Mouse (Mus musculus): Measurements from ENCODE around the gene Vmn1r174.
"Not testable (repeated sequence)": the region's sequence is repeated elsewhere in the genome, so short reads cannot be mapped to it uniquely, and the experiment has no call there.

The Vmn1r174 gene

GRCm38 (mm10) chr7:23751970-23752369 is at the start of gene Vmn1r174:
TSS of gene Vmn1r174 (plus strand) at chr7:23752270.
- DNase-seq = not testable (repeated sequence)

- DNase-seq = no peak
Observed at GRCm38 (mm10) chr7:23784526-23784925, 32.5 kb downstream of the Vmn1r174 start.

GRCm38 (mm10) chr7:23810543-23810942 is 58.5 kb downstream of the Vmn1r174 start, which contains the start of gene Vmn1r175:
TSS of gene Vmn1r175 (minus strand) at chr7:23810643.
- DNase-seq = not testable (repeated sequence)
